Mouse (Mus musculus) CH12.LX (cell line): ENCODE results near the gene Htra2. TPM values are rescaled to one million over a fixed set of nuclear protein-coding genes. Genes with fewer than 3 reads are reported as not detected.

ENCODE experiments used
- DNase-seq: peaks from one replicate; pipeline ENCODE4 v3.0.0-alpha.2; 2013; ENCODE audit errors: extremely low read depth
- H3K27ac ChIP-seq: 2 replicates; pipeline ENCODE4 v1.5.1; 2012; ENCODE audit warnings: low read depth, mild to moderate bottlenecking, control low read depth, moderate library complexity; ENCODE audit not compliant: insufficient read depth
- H3K27me3 ChIP-seq: replicated peaks from 2 replicates; pipeline ENCODE3; 2012; ENCODE audit warnings: inconsistent platforms
- H3K36me3 ChIP-seq, 2 experiments: replicated peaks in 1 of 2; 2 replicates each; pipeline versions ENCODE3 to v1.6.1; 2012; ENCODE audit warnings: inconsistent platforms in 1 of 2, low read length in 1 of 2, mild to moderate bottlenecking in 1 of 2, mixed read lengths in 1 of 2, moderate library complexity in 1 of 2; ENCODE audit not compliant: control insufficient read depth in 1 of 2, insufficient read depth in 1 of 2
- H3K4me1 ChIP-seq, 2 experiments: 2 replicates each; pipeline ENCODE4 v1.6.1; 2012; ENCODE audit warnings: inconsistent platforms in 1 of 2, moderate library complexity in 1 of 2; ENCODE audit not compliant: insufficient read depth in 2 of 2, control insufficient read depth in 1 of 2
- H3K4me2 ChIP-seq: 2 replicates; pipeline ENCODE4 v1.6.1; 2012; ENCODE audit warnings: low read depth, mild to moderate bottlenecking, control low read depth; ENCODE audit not compliant: poor library complexity, insufficient read depth, severe bottlenecking
- H3K4me3 ChIP-seq, 3 experiments: fragments of 150-350 bp in 1 of 3; sonication (generic) in 1 of 3; replicated peaks in 1 of 3; 2 replicates each; pipeline versions ENCODE3 to v1.5.1; 2011 to 2012; ENCODE audit warnings: low read depth in 2 of 3, low read length in 2 of 3, mild to moderate bottlenecking in 2 of 3, moderate library complexity in 2 of 3, control low read depth in 1 of 3, improper control_type of control experiment in 1 of 3, inconsistent platforms in 1 of 3, mixed read lengths in 1 of 3; ENCODE audit not compliant: poor library complexity in 1 of 3
- H3K79me2 ChIP-seq: replicated peaks from 2 replicates; pipeline ENCODE4 v1.6.1; 2012; ENCODE audit warnings: mild to moderate bottlenecking, moderate library complexity; ENCODE audit not compliant: control insufficient read depth, poor library complexity, insufficient read depth, severe bottlenecking; ENCODE audit errors: extremely low read depth
- H3K9ac ChIP-seq: 2 replicates; pipeline ENCODE4 v1.6.1; 2012; ENCODE audit warnings: low read depth, mild to moderate bottlenecking, control low read depth, moderate library complexity; ENCODE audit not compliant: insufficient read depth
- H3K9me3 ChIP-seq: replicated peaks from 2 replicates; pipeline ENCODE3; 2012; ENCODE audit warnings: low read length, inconsistent platforms, mixed read lengths
- EP300 ChIP-seq: IDR thresholded peaks from 2 replicates; pipeline ENCODE4 v1.6.1; 2011; ENCODE audit warnings: low read length, improper control_type of control experiment
- IRF4 ChIP-seq: IDR thresholded peaks from 2 replicates; pipeline ENCODE4 v1.6.1; 2014; ENCODE audit warnings: low read depth, mild to moderate bottlenecking, inconsistent platforms, low read length, improper control_type of control experiment
- JUN ChIP-seq: IDR thresholded peaks from 2 replicates; pipeline ENCODE4 v1.6.1; 2011; ENCODE audit warnings: low read depth, mild to moderate bottlenecking, low read length, improper control_type of control experiment, moderate library complexity; ENCODE audit not compliant: insufficient read depth
- POLR2A ChIP-seq: IDR thresholded peaks from 2 replicates; pipeline ENCODE4 v1.6.1; 2011; ENCODE audit warnings: low read depth, mild to moderate bottlenecking, improper control_type of control experiment, low read length
- POLR2AphosphoS2 ChIP-seq: IDR thresholded peaks from 2 replicates; pipeline ENCODE4 v1.6.1; 2011; ENCODE audit warnings: low read depth, low read length, improper control_type of control experiment
- RCOR1 ChIP-seq: conservative IDR thresholded peaks from 2 replicates; pipeline ENCODE4 v1.6.1; 2012; ENCODE audit warnings: low read depth, mild to moderate bottlenecking, inconsistent platforms, low read length, improper control_type of control experiment
- UBTF ChIP-seq: IDR thresholded peaks from 2 replicates; pipeline ENCODE4 v1.6.1; 2012; ENCODE audit warnings: low read depth, mild to moderate bottlenecking, inconsistent platforms, low read length, improper control_type of control experiment, moderate library complexity
- USF1 ChIP-seq: IDR thresholded peaks from 2 replicates; pipeline ENCODE4 v1.6.1; 2014; ENCODE audit warnings: low read depth, mild to moderate bottlenecking, inconsistent platforms, low read length, improper control_type of control experiment
- USF2 ChIP-seq: conservative IDR thresholded peaks from 2 replicates; pipeline ENCODE4 v1.6.1; 2011; ENCODE audit warnings: low read depth, low read length, improper control_type of control experiment
- ZKSCAN1 ChIP-seq: IDR thresholded peaks from 2 replicates; pipeline ENCODE4 v1.6.1; 2012; ENCODE audit warnings: low read depth, inconsistent platforms, low read length, improper control_type of control experiment, borderline replicate concordance
- dilution Hi-C: fragments of 300-500 bp; cut with MboI; formaldehyde crosslinking; loops from 2 replicates; pipeline ENCODE4 v1.14.3; 2020; ENCODE audit warnings: low sequenced_read_pairs; ENCODE audit not compliant: extremely low pct_unique_long_range_greater_than_20kb, extremely low pct_ligation_motif_present
- in situ Hi-C: fragments of 300-500 bp; cut with MboI; formaldehyde crosslinking; loops from 3 replicates; pipeline ENCODE4 v1.14.3; 2019; ENCODE audit warnings: low sequenced_read_pairs, low pct_ligation_motif_present, low pct_unique_long_range_greater_than_20kb, mixed read lengths
- polyA plus RNA-seq: library from polyadenylated mRNA; unstranded; fragments of >175 nt; gene quantifications from 2 replicates; pipeline ENCODE4 v1.2.1, GENCODE M21; 2012; ENCODE audit warnings: low read depth; ENCODE audit not compliant: insufficient read length
- total RNA-seq, 2 experiments: library from RNA; depleted of rRNA; stranded (reverse); fragments of 300-350 nt in 1 of 2; fragments of >200 nt in 1 of 2; gene quantifications; 2 replicates each; pipeline ENCODE4 v1.2.3; 2012 to 2014

Gene Htra2
- total and polyA plus RNA-seq, 3 experiments = 113 to 185 (median 137) TPM

GRCm38 (mm10) chr6:83019044-83019443 lies 36.0 kb downstream of the Htra2 start:
- dilution Hi-C loops (no loop called here), in situ Hi-C loops (no loop called here)
- DNase-seq = no peak
- Histone ChIP-seq H3K9ac (no peak overlapping the region), H3K4me3 (no peak overlapping the region), H3K27me3 (no peaks in the 10 kb centered on the region), H3K9me3 (peaks cover 5% of the 10 kb centered on the region), H3K27ac (no peak overlapping the region), H3K36me3 (no peaks in the 10 kb centered on the region), H3K79me2 (no peaks in the 10 kb centered on the region), H3K4me2 (no peak overlapping the region), H3K4me1 (peaks cover 2 to 31% of the 10 kb centered on the region in 2 experiments; a peak in 3 of 4 replicates)
- TF ChIP-seq UBTF (no peak), USF1 (no peak)

DNA sequence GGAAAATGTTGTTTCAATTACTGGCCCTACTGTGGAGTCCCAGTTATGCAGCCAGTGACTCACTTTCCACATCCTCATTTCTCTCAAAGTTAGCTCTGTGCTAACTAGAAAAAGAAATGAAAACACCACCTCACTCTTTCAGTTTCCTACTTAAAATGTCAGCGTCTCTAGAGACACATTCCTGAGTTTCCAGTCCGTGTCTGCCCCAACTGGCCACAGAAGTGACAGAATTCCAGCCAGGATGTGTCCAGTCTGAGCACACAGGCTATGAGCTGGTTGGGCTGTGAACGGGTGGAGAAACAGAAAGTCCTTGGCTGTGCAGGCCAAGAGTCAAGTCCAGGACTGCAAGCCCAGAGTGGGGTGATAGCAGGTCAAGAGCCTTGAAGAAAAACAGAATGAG lies 37.9 kb downstream of the Htra2 start:
- Histone ChIP-seq H3K9ac (0 out of 2 replicates have a peak overlapping the region, but pooled peaks have one; percentile 3), H3K79me2 (no peaks in the 10 kb centered on the region), H3K9me3 (peaks cover 5% of the 10 kb centered on the region), H3K36me3 (no peaks in the 10 kb centered on the region), H3K4me1 (peaks cover 2 to 46% of the 10 kb centered on the region in 2 experiments; a peak in 3 of 4 replicates), H3K4me2 (0 out of 2 replicates have a peak overlapping the region, but pooled peaks have one; percentile 22), H3K27me3 (no peaks in the 10 kb centered on the region), H3K27ac (0 out of 2 replicates have a peak overlapping the region, but pooled peaks have one; percentile 22), H3K4me3 (no peak overlapping the region)
- dilution Hi-C loops = no loop called here
- DNase-seq = no peak
- in situ Hi-C loops = no loop called here
- TF ChIP-seq RCOR1 = no peak
- TF ChIP-seq POLR2A = no peak
- TF ChIP-seq EP300 = peak; percentile 46; the same call in 1 of the 2 replicates
- no peak for TF ChIP-seq USF2
- TF ChIP-seq IRF4 = 0 out of 2 replicates have a peak, but pooled peaks have one; percentile 10
- TF ChIP-seq POLR2AphosphoS2 = no peak
- peak; percentile 16; the same call in 1 of the 2 replicates for TF ChIP-seq JUN

DNA sequence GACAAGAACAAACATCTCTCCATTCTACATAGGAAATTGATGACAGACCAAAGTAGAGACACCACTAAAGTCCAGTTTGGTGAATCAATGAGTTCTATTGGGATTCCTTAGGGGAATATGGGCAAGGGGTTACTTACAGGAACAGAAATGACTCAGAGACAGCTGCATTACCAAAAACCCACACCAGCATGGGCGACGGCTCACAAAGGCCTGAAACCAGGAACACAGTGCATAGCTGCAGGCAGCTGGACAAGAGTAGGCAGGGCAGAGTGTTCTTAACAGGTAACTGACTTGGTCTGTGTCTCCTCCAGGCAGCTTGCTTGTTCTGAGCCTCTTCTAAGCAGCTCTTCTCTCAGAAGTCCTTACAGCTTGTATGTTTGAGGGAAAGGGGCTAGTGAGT lies 39.3 kb downstream of the Htra2 start:
- Histone ChIP-seq H3K4me2 (no peak overlapping the region), H3K4me1 (peaks cover 2 to 60% of the 10 kb centered on the region in 2 experiments; a peak in 3 of 4 replicates), H3K36me3 (no peaks in the 10 kb centered on the region), H3K4me3 (no peak overlapping the region), H3K9ac (no peak overlapping the region), H3K27me3 (no peaks in the 10 kb centered on the region), H3K79me2 (no peaks in the 10 kb centered on the region), H3K27ac (no peak overlapping the region), H3K9me3 (peaks cover 5% of the 10 kb centered on the region)
- in situ Hi-C loops (no loop called here), dilution Hi-C loops (no loop called here)
- TF ChIP-seq EP300 (0 out of 2 replicates have a peak, but pooled peaks have one; percentile 24), POLR2AphosphoS2 (no peak), ZKSCAN1 (no peak)
- DNase-seq = no peak
